Mouse (Mus musculus) cerebellum, adult 2 months (tissue): Measurements from ENCODE around the gene Fbxo44.

ENCODE experiments used
- CTCF ChIP-seq: fragments of 200-500 bp; IDR thresholded peaks from 2 replicates; pipeline ENCODE4 v1.5.1; 2011; ENCODE audit warnings: low read depth, mild to moderate bottlenecking, control low read depth, low read length, moderate library complexity, borderline replicate concordance; ENCODE audit not compliant: insufficient read depth
- POLR2A ChIP-seq: fragments of 200-500 bp; IDR thresholded peaks from 2 replicates; pipeline ENCODE4 v1.6.1; 2011; ENCODE audit warnings: low read length, control low read depth, borderline replicate concordance; ENCODE audit not compliant: insufficient read depth

- no peak for TF ChIP-seq CTCF
- no peak for TF ChIP-seq POLR2A
Observed at GRCm38 (mm10) chr4:148177716-148178115, 17.4 kb upstream of the Fbxo44 start.
